Mouse (Mus musculus) thymus, adult 2 months (tissue): ENCODE results near the gene Sspn.

ENCODE experiments used
- CTCF ChIP-seq: fragments of 200-500 bp; IDR thresholded peaks from 2 replicates; pipeline ENCODE4 v1.5.1; 2012; ENCODE audit warnings: mild to moderate bottlenecking, control low read depth, low read length, moderate library complexity, borderline replicate concordance; ENCODE audit not compliant: control insufficient read depth, poor library complexity, insufficient read depth; ENCODE audit errors: extremely low read depth
- POLR2A ChIP-seq: fragments of 200-500 bp; IDR thresholded peaks from 2 replicates; pipeline ENCODE4 v1.6.1; 2012; ENCODE audit warnings: mild to moderate bottlenecking, low read length, control low read depth, moderate library complexity; ENCODE audit not compliant: control insufficient read depth, poor library complexity, insufficient read depth; ENCODE audit errors: extremely low read depth

- TF ChIP-seq CTCF, result no peak
- no peak for TF ChIP-seq POLR2A
Observed at GRCm38 (mm10) chr6:145906096-145906890, 25.1 kb upstream of the Sspn start.
